Mouse (Mus musculus) testis, postnatal 14 days (tissue): ENCODE results near the gene Syce2.
A peak's percentile ranks its signal among the peaks of the same experiment; 100 is the strongest.

Experiments
- DNase-seq: peaks from one replicate; pipeline ENCODE4 v3.0.0; 2021; ENCODE audit warnings: low spot score

The Syce2 gene

GRCm38 (mm10) chr8:84844397-84845070 lies 27.4 kb upstream of the Syce2 start:
- DNase-seq: no peak

- no peak for DNase-seq
Measured at GRCm38 (mm10) chr8:84845355-84846093, 26.4 kb upstream of the Syce2 start.

- no peak for DNase-seq
Measured at GRCm38 (mm10) chr8:84846094-84846721, 25.7 kb upstream of the Syce2 start.

GRCm38 (mm10) chr8:84846722-84847572 lies 25.0 kb upstream of the Syce2 start, which contains the start of gene Calr:
Calr (minus strand) TSS chr8:84846934.
- DNase-seq: peak; percentile 100

- DNase-seq: no peak
Measured at GRCm38 (mm10) chr8:84847684-84848435, 24.1 kb upstream of the Syce2 start.

GRCm38 (mm10) chr8:84856434-84856833 lies 15.5 kb upstream of the Syce2 start:
- DNase-seq: no peak

- peak; percentile 92 for DNase-seq
Measured at GRCm38 (mm10) chr8:84856864-84857441, 15.0 kb upstream of the Syce2 start, which contains the start of gene Farsa. Farsa (plus strand) TSS chr8:84856989.

- peak; percentile 76 for DNase-seq
Measured at GRCm38 (mm10) chr8:84872309-84872965, 526 bp downstream of the Syce2 start.

- no peak for DNase-seq
Measured at GRCm38 (mm10) chr8:84873016-84873415, 1.1 kb downstream of the Syce2 start.

GRCm38 (mm10) chr8:84874339-84874738 lies 2.4 kb downstream of the Syce2 start:
- no peak for DNase-seq

- no peak for DNase-seq
Measured at GRCm38 (mm10) chr8:84877297-84878035, 5.6 kb downstream of the Syce2 start.

- no peak for DNase-seq
Measured at GRCm38 (mm10) chr8:84878915-84879314, 7.0 kb downstream of the Syce2 start.

GRCm38 (mm10) chr8:84884728-84885127 lies 12.8 kb downstream of the Syce2 start:
- no peak for DNase-seq

- DNase-seq: no peak
Measured at GRCm38 (mm10) chr8:84888280-84888679, 16.4 kb downstream of the Syce2 start.

GRCm38 (mm10) chr8:84889141-84889540 lies 17.2 kb downstream of the Syce2 start:
- no peak for DNase-seq

- no peak for DNase-seq
Measured at GRCm38 (mm10) chr8:84892993-84893708, 21.2 kb downstream of the Syce2 start.

- peak; percentile 88 for DNase-seq
Measured at GRCm38 (mm10) chr8:84893709-84894134, 21.8 kb downstream of the Syce2 start, which contains the start of gene Gcdh. Gcdh (minus strand) TSS chr8:84893921.

- DNase-seq: no peak
Measured at GRCm38 (mm10) chr8:84895963-84896362, 24.1 kb downstream of the Syce2 start.

GRCm38 (mm10) chr8:84901071-84901470 lies 29.2 kb downstream of the Syce2 start:
- DNase-seq: no peak
